Mouse (Mus musculus): ENCODE measurements at regions not wholly inside any gene's neighbourhood (a gene's known extent, or its start where the extent isn't known, plus 50 kb on each side); places are given as distances from the start of the nearest gene placed in this dataset.
A peak's percentile ranks its signal among the peaks of the same experiment; 100 is the strongest.
"Not testable (repeated sequence)": the region's sequence is repeated elsewhere in the genome, so short reads cannot be mapped to it uniquely, and the experiment has no call there.

DNA sequence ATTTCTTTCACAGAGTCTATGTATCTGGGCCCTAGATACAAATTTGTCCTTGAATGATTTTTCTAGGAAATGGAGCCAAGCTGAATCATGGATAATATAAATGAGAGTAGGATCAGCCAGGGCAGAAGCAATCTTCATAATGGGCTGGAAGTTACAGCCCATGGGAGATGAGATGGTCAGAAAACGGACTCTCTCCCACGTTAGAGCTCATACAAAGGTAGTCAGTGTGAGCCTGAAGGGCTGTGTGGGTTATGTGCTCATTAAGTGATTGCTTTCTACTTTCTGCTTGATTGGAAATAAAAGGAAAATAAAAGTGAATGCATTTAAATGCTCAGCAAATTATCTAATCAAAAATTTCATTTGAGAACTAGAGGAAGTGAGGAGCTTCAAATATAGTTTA, 2017.1 kb upstream of the Pcdh20 start:
- no peak for DNase-seq (ENCODE audit: low read depth, low spot score)

DNA sequence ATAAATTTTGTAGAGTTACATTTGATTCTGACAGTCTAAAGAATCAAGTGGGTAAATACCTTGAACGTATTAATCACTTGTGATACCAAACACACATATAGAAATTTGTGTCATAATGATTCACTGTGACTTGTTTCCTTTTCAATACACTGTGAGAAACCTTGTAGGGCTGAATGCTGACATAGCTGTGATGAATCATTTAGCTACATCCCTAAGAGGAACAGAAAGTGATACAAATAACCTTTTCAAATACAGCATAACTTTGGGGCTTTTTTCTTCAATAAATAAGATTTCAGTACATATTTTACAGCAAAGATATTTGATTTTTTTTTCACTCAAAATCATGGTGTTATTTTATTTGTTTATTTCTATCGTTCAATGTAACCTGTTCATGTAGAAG, 1976.8 kb upstream of the Pcdh20 start:
- peak; percentile 82 for DNase-seq (ENCODE audit: low read depth, low spot score)

DNA sequence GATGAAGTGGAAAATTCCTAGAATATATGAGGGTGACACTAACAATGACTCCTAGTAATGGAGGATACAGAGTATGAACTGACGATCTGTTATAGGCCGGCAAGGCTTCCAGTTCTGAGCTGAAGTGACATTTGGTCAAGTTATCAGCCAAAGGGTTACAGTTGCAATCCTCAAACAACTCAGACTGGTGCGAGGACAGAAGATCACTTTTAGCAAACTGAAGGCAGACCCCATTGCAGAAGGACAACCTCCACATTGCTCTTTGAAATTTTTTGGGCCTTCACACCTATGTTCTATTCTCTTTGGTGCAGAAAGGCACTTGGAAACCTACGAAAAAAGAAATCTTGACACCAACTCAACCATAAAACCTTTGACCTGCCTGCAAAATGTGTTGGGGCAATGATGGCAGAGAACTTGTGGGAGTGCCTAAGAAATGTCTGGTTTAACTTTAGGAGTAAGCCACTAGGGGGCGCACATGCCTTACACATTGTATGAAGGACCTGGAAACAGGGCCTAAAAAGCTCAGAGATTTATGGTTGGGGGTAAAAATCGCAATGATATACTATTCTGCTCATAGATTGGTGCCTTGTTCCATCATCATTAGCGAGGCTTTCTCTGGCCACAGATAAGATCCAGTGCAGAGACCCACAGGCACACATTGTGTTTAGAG, 1961.8 kb upstream of the Pcdh20 start:
- DNase-seq (ENCODE audit: low read depth, low spot score): peak; percentile 85

DNA sequence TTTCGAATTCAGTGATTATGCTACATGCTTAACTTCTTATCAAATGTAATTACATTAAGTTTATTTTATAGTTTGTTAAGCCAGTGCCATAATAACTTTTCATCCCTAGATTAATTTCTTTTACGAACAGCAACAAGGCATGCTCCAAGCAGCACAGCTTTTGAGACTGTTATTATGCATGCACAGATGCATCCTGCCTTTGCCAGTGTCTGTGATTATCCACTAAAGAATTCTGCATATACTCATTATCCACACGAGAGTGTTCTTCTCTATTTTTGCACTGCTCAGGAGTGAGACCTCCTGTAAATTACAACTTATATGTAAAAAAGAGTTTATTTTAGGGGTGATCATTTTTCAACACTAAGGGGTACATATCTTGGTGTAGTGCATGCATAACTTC, 1941.5 kb upstream of the Pcdh20 start:
- DNase-seq (ENCODE audit: low read depth, low spot score): no peak

DNA sequence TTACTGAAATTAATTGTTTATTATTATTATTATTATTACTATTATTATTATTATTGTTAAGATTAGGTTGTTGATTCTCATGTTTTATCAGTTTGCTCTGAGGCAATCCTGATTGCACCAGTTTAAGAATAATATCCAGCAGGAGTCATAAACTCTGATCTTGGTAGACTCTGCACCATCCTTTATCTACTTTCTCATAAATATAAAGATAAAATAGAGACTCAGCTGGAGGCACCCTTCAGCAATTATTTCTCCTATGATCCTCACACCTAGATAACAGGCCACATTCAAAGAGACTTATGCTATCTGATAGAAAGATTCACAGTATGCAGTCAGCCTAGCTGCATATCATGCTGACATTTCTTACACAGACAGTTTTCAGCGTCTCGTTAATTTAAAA, 1935.2 kb upstream of the Pcdh20 start:
- no peak for DNase-seq (ENCODE audit: low read depth, low spot score)

DNA sequence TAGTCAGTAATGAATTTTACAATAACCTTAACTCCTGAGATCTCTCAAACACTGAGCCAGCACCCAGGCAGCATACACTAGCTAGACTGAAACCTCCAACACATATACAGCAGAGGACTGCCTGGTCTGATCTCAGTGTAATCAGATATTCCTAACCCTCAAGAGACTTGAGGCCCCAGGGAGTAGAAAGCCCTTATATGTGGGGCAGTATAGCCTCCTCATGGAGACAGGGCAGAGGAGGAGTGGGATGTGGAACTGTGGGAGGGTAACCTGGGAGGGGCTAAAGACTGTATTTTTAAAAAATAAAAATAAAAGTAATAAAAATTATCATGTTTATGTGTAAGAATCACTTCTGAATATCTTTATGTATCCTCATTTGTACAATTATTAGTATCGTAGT, 1934.3 kb upstream of the Pcdh20 start:
- DNase-seq (ENCODE audit: low read depth, low spot score): no peak

DNA sequence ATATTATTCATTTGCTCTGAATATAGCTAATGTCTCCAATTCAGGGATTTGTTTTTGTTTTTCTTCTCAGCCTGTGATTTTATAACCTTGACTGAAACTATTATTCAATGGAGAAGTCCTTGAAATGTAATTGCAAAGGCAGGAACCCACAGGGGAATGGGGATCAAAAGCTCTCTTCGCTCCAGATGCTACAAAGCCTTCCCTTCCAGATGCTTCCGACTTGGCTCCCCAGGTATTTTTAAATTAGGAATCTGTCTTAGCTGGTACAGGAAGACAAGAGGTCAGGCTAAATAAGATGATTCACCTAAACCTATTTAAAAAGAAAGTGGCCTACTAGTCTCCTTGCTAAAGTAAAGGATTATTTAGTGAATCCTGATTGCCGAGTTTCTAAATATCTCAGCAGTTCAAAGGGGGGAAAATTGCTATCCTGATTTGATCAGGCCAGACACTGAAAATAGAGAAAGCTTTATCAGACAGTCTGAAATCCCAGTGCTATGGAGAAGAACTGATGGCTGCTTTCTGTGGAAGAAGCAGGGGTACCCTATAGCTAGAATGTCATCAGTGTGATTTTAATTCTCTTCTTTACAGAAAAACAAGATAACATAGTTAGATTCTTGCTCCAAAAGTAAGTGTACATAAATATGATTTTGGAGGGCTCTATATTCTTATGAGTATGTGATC, 1896.2 kb upstream of the Pcdh20 start:
- DNase-seq (ENCODE audit: low read depth, low spot score): no peak

DNA sequence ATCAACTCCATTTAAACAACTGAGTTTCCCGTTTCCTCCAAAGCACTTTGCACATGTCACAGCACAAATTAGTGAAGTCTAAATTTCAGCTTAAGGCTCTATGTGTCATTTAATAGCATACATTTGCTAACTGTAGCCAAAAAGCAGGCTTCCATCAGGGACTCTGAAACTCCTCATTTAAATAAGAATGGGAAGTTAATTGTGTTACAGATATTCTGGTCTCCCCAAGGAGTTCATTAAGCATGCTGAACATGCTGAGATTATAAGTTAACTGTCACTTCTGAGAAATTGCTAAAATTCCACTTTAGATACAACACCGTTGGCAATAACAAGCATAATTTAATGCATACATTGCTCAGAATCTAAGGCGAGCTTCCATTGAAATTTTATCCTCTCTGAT, 1863.3 kb upstream of the Pcdh20 start:
- no peak for DNase-seq (ENCODE audit: low read depth, low spot score)

DNA sequence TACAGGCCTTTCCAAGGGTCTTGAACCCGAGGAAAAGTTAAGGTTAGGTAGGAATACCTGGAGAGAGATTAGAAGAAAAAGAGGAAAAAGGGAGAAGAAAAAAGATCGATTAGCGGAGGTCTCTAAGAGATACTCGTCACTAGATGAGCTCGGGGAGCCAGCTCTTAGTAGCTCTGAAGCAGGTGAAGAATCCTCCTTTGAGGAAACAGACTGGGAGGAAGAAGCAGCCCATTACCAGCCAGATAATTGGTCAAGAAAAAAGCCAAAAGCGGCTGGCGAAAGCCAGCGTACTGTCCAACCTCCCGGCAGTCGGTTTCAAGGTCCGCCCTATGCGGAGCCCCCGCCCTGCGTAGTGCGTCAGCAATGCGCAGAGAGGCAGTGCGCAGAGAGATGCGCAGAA, 1824.3 kb upstream of the Pcdh20 start:
- not testable (repeated sequence) for DNase-seq (ENCODE audit: low read depth, low spot score)

DNA sequence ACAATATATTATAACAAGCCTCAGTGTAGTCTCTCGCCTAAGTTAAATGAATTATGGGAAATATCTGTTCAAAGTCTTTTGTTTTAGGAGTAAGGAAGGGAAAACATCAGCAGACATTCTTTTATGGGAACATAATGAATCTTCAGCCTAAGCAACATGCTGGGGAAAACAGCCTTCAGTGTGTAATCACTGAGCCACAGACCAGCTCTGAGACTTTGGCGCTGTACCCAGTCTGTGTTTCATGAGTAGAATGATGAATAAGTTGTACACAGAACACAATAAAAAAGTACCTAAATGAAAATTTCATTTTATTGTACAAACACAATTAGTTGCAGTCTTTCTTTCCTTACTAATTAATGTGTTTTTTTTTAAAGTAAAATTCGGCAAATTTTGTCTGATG, 1774.8 kb upstream of the Pcdh20 start:
- DNase-seq (ENCODE audit: low read depth, low spot score): no peak

DNA sequence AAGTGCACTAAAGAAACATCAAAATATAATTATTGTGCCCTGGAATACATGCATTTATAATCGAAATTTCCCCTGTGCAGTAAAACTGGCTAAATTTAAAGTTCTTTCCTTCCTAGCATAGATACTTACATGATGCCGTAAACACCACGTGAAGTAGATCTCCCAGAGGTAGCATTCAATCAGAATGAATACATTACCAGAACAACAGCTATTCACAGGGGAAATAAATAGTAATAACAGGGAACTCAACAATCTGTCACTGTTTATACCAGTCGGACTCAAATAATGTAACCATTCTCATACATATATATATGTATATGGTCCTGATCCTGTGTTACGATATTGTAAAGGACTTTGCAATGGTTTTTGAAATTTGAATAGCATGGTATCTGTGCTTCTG, 1761.5 kb upstream of the Pcdh20 start:
- DNase-seq (ENCODE audit: low read depth, low spot score): no peak

DNA sequence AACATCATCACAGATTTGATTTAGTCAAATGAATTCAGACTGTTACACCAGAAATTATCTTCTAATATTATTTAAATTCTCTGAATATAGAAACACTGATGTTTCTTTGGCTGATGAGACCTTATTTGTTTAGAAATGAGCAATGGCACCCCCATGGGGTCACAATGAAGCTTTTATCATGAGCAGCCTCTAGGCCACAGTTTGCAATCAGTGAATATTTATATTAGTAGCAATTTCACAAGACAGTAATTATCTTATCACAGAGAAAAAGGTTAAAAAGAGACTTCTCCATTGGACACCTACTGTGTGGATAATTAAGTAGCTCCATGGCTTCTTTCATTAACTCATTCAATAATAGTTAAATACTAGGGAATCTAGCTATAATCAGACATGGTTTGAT, 1729.1 kb upstream of the Pcdh20 start:
- no peak for DNase-seq (ENCODE audit: low read depth, low spot score)

DNA sequence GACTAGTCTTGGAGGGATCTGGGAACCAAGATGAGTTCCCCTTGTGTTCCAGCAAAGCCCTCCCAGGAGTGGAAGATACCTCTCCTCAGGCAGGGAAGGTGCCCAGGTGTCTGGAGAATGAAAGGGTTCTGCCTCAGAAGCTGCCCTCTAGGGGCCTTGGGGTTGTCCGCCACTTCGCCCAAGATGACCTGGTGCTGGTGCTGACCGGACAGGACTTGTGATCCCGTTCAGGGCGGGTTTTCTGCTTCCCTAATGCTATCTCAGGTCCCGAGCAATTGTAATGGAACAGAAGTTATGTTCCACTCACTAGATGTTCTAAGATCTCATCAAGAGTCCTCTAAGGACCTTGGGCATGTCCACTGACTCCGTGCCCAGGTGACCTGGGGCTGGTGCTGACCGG, 1726.6 kb upstream of the Pcdh20 start:
- no peak for DNase-seq (ENCODE audit: low read depth, low spot score)

DNA sequence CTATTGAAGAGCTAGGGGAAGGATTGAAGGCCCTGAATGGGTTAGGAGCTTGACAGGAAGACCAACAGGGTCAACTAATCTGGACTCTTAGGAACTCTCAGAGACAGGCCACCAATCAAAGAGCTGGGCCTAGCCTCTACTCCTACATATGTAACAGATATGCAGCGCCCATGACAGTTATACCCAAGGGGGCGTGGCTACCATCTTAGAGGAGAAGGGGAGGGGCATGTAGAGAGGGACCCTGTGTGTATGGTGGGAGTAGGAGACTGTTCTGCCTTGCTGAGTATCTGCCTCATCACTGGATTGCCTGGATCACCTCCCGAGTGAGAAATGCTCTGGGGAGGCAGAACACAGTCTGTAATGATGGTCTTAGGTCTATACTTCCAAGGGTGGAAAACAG, 1701.5 kb upstream of the Pcdh20 start:
- DNase-seq (ENCODE audit: low read depth, low spot score): no peak

All from A20 (cell line).